In the genomic region with DNA sequence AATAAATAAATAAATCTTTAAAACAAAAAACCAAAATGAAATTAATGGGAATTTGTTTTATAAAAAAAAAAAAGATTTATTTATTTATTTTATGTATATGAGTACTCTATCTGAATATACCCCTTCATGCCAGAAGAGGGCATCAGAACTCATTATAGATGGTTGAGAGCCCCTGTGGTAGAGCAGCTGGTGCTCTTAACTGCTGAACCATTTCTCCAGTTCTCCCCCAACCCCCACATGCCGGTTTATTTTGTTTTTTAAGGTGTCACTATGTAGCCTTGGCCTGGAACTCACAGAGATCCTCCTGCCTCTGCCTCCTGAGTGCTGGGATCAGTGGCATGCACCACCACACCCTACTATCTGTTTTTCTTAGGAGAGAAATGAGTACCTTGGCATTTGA, we compare ENCODE assay signal across 11 mouse cellular contexts. TPM values are rescaled to one million over a fixed set of nuclear protein-coding genes. Genes with fewer than 3 reads are reported as not detected.
DNase-seq lines count a peak whose midpoint lies in the region; ATAC-seq and TF ChIP-seq lines count a peak whose summit lies in the region.
"Had no signal": no experiment of that assay in that cellular context is flagged by ENCODE, and none has a peak within 500 bp of the region (broad histone marks: within the 10 kb centered on the region; RNA-seq: fewer than 3 reads in every experiment).

No protein-coding gene starts in this region.

- DNase-seq in gastrocnemius, adult 2 months, result peak; percentile 12
- no peak for DNase-seq in gastrocnemius, adult 18-20 months (ENCODE audit: low spot score)
- DNase-seq in lung, postnatal 10 days, result peak; percentile 39
- DNase-seq in lung, adult 2 months, result no peak
- DNase-seq in CH12.LX (ENCODE audit: extremely low read depth), result peak; percentile 41
- no peak for DNase-seq in adrenal gland, adult 8-10 months
- no peak for DNase-seq in frontal cortex, postnatal 36 days (ENCODE audit: low spot score in 2 of 2)
- DNase-seq: kidney, adult 9 months had no signal

- TF ChIP-seq CTCF in gastrocnemius, adult 2 months (IDR thresholded peaks at IDR 0.05), result peak; percentile 47
- TF ChIP-seq CTCF in lung, adult 2 months (IDR thresholded peaks at IDR 0.05; ENCODE audit: insufficient read depth, low read length), result no peak
- peak in 1 of 2 experiments; percentile 48; a peak in 2 of 4 replicates for TF ChIP-seq CTCF in CH12.LX (conservative IDR thresholded peaks at IDR 0.05 in 1 of 2, IDR thresholded peaks at IDR 0.05 in 1 of 2; ENCODE audit: low read depth in 2 of 2, low read length in 2 of 2)

- TF ChIP-seq RAD21 in CH12.LX (IDR thresholded peaks at IDR 0.05; ENCODE audit: low read depth, low read length), result no peak; the same call in none of the 2 replicates

- H3K9me3 ChIP-seq in CH12.LX (replicated peaks; ENCODE audit: low read length), result no peaks in the 10 kb centered on the region
- H3K9me3 ChIP-seq: G1E had no signal

- no peak for TF ChIP-seq POLR2A in lung, adult 2 months (IDR thresholded peaks at IDR 0.05; ENCODE audit: borderline replicate concordance, extremely low read depth, low read depth, low read length)
- no peak for TF ChIP-seq POLR2A in CH12.LX (IDR thresholded peaks at IDR 0.05; ENCODE audit: low read depth, low read length)

- intact Hi-C loops in gastrocnemius, adult 2 months (cut with DNase I), result no loop called here

- in situ Hi-C loops in CH12.LX (cut with MboI; ENCODE audit: low pct_ligation_motif_present, low pct_unique_long_range_greater_than_20kb, low sequenced_read_pairs), result no loop called here

- H3K36me3 ChIP-seq in CH12.LX (replicated peaks in 1 of 2; ENCODE audit: control insufficient read depth in 1 of 2, insufficient read depth in 1 of 2, low read length in 1 of 2), result peaks cover 0 to 4% of the 10 kb centered on the region in 2 experiments

- 50% methylated on average over 1 of the region's 1 CpGs for WGBS in lung, adult 2 months

- no peak for TF ChIP-seq EP300 in CH12.LX (IDR thresholded peaks at IDR 0.05; ENCODE audit: low read length)

- no peak overlapping the region for H3K4me3 ChIP-seq in gastrocnemius, adult 2 months
- H3K4me3 ChIP-seq in lung, adult 2 months (replicated peaks; ENCODE audit: extremely low read depth, low read depth, low read length), result no peak overlapping the region
- no peak overlapping the region for H3K4me3 ChIP-seq in CH12.LX (replicated peaks in 1 of 3; ENCODE audit: low read depth in 2 of 3, low read length in 2 of 3, poor library complexity in 1 of 3)

- H3K4me2 ChIP-seq in CH12.LX (ENCODE audit: insufficient read depth, low read depth, poor library complexity, severe bottlenecking), result no peak overlapping the region
- H3K4me2 ChIP-seq: heart, embryonic 11.5 days had no signal

- dilution Hi-C loops in CH12.LX (cut with MboI; ENCODE audit: extremely low pct_ligation_motif_present, extremely low pct_unique_long_range_greater_than_20kb, low sequenced_read_pairs), result no loop called here

- no peaks in the 10 kb centered on the region for H3K27me3 ChIP-seq in CH12.LX (replicated peaks)

- H3K79me2 ChIP-seq in CH12.LX (replicated peaks; ENCODE audit: control insufficient read depth, extremely low read depth, insufficient read depth, poor library complexity, severe bottlenecking), result no peaks in the 10 kb centered on the region

- 0 out of 2 replicates have a peak, but pooled peaks have one; percentile 18 for ATAC-seq in megakaryocyte progenitor cell, adult 5-6 weeks (replicated peaks; ENCODE audit: poor library complexity)

- H3K4me1 ChIP-seq in lung, adult 2 months (ENCODE audit: control insufficient read depth, insufficient read depth, low read length), result 0 out of 2 replicates have a peak, but pooled peaks cover 2% of the 10 kb centered on the region
- peaks cover 2 to 21% of the 10 kb centered on the region in 2 experiments; a peak in 2 of 4 replicates for H3K4me1 ChIP-seq in CH12.LX (ENCODE audit: control insufficient read depth in 1 of 2, insufficient read depth in 2 of 2)

- no peak overlapping the region for H3K27ac ChIP-seq in gastrocnemius, adult 2 months
- H3K27ac ChIP-seq in CH12.LX (ENCODE audit: insufficient read depth, low read depth), result no peak overlapping the region

- no peak overlapping the region for H3K9ac ChIP-seq in CH12.LX (ENCODE audit: insufficient read depth, low read depth)

TF ChIP-seq in CH12.LX, 34 proteins besides CTCF, POLR2A, EP300 and RAD21:
- TF ChIP-seq SMC3 (IDR thresholded peaks at IDR 0.05; ENCODE audit: low read depth, low read length) (peak; percentile 23; the same call in 1 of the 2 replicates), ZNF384 (IDR thresholded peaks at IDR 0.05; ENCODE audit: low read depth, low read length) (peak; percentile 31; the same call in 1 of the 2 replicates), BHLHE40 (IDR thresholded peaks at IDR 0.05; ENCODE audit: low read depth, low read length) (no peak)

RNA-seq across cellular contexts. Expression of gene 1810055G02Rik, which starts 1.8 kb away (rescaled TPM):
- total RNA-seq in gastrocnemius, adult 2 months (2021), result 1 to 10 TPM; 9.6 to 9.8 TPM
- 1 to 10 TPM; 7.4 to 8.4 TPM for total RNA-seq in gastrocnemius, adult 18-20 months (2021)
- polyA plus RNA-seq in lung, adult 2 months (2012; rRNA removed), result 36.3 and 41.4 TPM in 2 replicates
- total RNA-seq in CH12.LX (2012; rRNA removed), result 7.9 and 8.0 TPM in 2 replicates
- 4.9 and 5.6 TPM in 2 replicates for total RNA-seq in CH12.LX (2014; rRNA removed)
- polyA plus RNA-seq in CH12.LX (2012; ENCODE audit: insufficient read length, low read depth), result 9.5 and 10.8 TPM in 2 replicates
- total RNA-seq in megakaryocyte progenitor cell, adult 5-6 weeks (2015), result 12.5 and 12.8 TPM in 2 replicates
- total RNA-seq in megakaryocyte progenitor cell, adult 5-6 weeks (2017), result 6.0 and 7.1 TPM in 2 replicates
- 10 to 100 TPM; 29.1 to 42.7 (median 32.1) TPM for total RNA-seq in adrenal gland, adult 8-10 months (2022)

RNA-seq across cellular contexts. Expression of gene Lrp5, which starts 19.9 kb away (rescaled TPM):
- total RNA-seq in gastrocnemius, adult 2 months (2021), result 10 to 100 TPM; 21.4 to 30.4 TPM
- total RNA-seq in gastrocnemius, adult 18-20 months (2021), result 10 to 100 TPM; 24.5 to 26.7 TPM
- polyA plus RNA-seq in lung, adult 2 months (2012; rRNA removed), result 85.8 and 87.8 TPM in 2 replicates
- total RNA-seq in CH12.LX (2012; rRNA removed), result 0.88 and 1.4 TPM in 2 replicates
- total RNA-seq in CH12.LX (2014; rRNA removed), result 0.13 and 0.32 TPM in 2 replicates
- polyA plus RNA-seq in CH12.LX (2012; ENCODE audit: insufficient read length, low read depth), result 0.93 and 1.1 TPM in 2 replicates
- 20.3 and 22.4 TPM in 2 replicates for total RNA-seq in megakaryocyte progenitor cell, adult 5-6 weeks (2015)
- total RNA-seq in megakaryocyte progenitor cell, adult 5-6 weeks (2017), result 17.3 and 20.4 TPM in 2 replicates
- total RNA-seq in adrenal gland, adult 8-10 months (2022), result 100 to 1,000 TPM in 3 of 4 experiments, 10 to 100 TPM in 1; 99.3 to 161 (median 120) TPM

Comparison
In these comparisons a context has a peak if more than half of its experiments do, and no peak if none do; other contexts are left out.
1. DNase-seq: peak in gastrocnemius, adult 2 months (single experiment), lung, postnatal 10 days (single experiment) and CH12.LX (single experiment); none in gastrocnemius, adult 18-20 months (single experiment), lung, adult 2 months (single experiment), adrenal gland, adult 8-10 months (single experiment) and frontal cortex, postnatal 36 days (0 of 2).
2. RNA of gene Lrp5, which starts 19.9 kb away (total RNA-seq): 99.3 to 161 TPM in adrenal gland, adult 8-10 months, 21.4 to 30.4 TPM in gastrocnemius, adult 2 months, 24.5 to 26.7 TPM in gastrocnemius, adult 18-20 months and 17.3 to 22.4 TPM in megakaryocyte progenitor cell, adult 5-6 weeks; 0.13 to 1.4 TPM in CH12.LX; every median in the first group is over 4 times any median in the second.